Mouse (Mus musculus): ENCODE data around the gene Gm9972. TPM values are rescaled to one million over a fixed set of nuclear protein-coding genes. Genes with fewer than 3 reads are reported as not detected.

Gm9972 gene
- total RNA-seq (2023) = not detected

DNA sequence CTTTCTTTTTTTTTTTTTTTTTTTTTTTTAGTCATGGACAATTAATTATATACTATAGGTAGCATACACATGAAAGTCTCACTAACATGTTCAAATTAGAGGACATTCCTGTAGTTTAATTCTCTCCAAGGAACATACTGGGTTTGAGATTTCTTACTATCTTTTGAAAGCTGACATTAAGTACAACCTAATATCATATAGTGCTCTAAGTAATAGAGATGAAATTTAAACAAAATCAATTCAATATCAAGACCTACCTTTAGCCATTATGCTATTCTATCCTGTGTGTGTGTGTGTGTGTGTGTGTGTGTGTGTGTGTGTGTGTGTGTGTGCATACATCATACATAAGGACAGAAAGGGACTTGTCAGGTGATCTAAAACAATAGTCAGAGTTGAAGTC, at the start of gene Gm9972:
Gene Gm9972, plus strand, starts transcription at position 301 of the 400 bp plus-strand sequence.

Other genes with a start within 250 kb of the Gm9972 start
- not detected for gene Atp10b, start 114.1 kb downstream of the Gm9972 start, total RNA-seq (2023)